Mouse (Mus musculus): Measurements from ENCODE around the gene Mfsd14a. TPM values are rescaled to one million over a fixed set of nuclear protein-coding genes. Genes with fewer than 3 reads are reported as not detected.

The Mfsd14a gene
- polyA plus RNA-seq, 1 experiment from 2014 or later = 84.1 TPM

- ChIA-PET CTCF (interaction anchor here (0.9 to 4.8 kb wide), 9 partner anchors 10 to 146 kb away, joined by 3 to 22 read pairs (median 3); partner anchors contain the start of genes Sass6 and Trmt13), POLR2A (no interaction called here)
- no peak for DNase-seq (ENCODE audit: low read depth, low spot score)
- in situ Hi-C loops (cut with MboI; ENCODE audit: low pct_unique_long_range_greater_than_20kb) = no loop called here
- no peaks in the 10 kb centered on the region for H3K27me3 ChIP-seq
- no peak for ATAC-seq
- no peak for TF ChIP-seq CTCF (IDR thresholded peaks at IDR 0.05)
Observed at GRCm38 (mm10) chr3:116604570-116604969, 57.9 kb downstream of the Mfsd14a start.

- ATAC-seq (no peak), DNase-seq (ENCODE audit: low read depth, low spot score) (no peak)
- no peaks in the 10 kb centered on the region for H3K27me3 ChIP-seq
- ChIA-PET CTCF (interaction anchor here (1.0 to 4.8 kb wide), 7 partner anchors 13 to 234 kb away, joined by 3 to 22 read pairs (median 4); partner anchors contain the start of gene Trmt13), POLR2A (no interaction called here)
- no peak for TF ChIP-seq CTCF (IDR thresholded peaks at IDR 0.05)
- in situ Hi-C loops (cut with MboI; ENCODE audit: low pct_unique_long_range_greater_than_20kb) = no loop called here
Observed at GRCm38 (mm10) chr3:116601781-116602180, 60.7 kb downstream of the Mfsd14a start.

GRCm38 (mm10) chr3:116601005-116601404 is 61.5 kb downstream of the Mfsd14a start:
- TF ChIP-seq CTCF (IDR thresholded peaks at IDR 0.05) = no peak
- ATAC-seq (no peak), DNase-seq (ENCODE audit: low read depth, low spot score) (no peak)
- in situ Hi-C loops (cut with MboI; ENCODE audit: low pct_unique_long_range_greater_than_20kb) = no loop called here
- ChIA-PET POLR2A (no interaction called here), CTCF (interaction anchor here (1.0 to 2.5 kb wide), 3 partner anchors 14 to 60 kb away, joined by 3 to 10 read pairs (median 4); partner anchors contain the start of gene Trmt13)
- no peaks in the 10 kb centered on the region for H3K27me3 ChIP-seq

GRCm38 (mm10) chr3:116599705-116600104 is 62.8 kb downstream of the Mfsd14a start:
- CTCF ChIA-PET = interaction anchor here (1.1 to 2.5 kb wide), 3 partner anchors 12 to 152 kb away, joined by 3 to 10 read pairs (median 5); partner anchors contain the start of gene Trmt13
- no peak for ATAC-seq
- no peak for DNase-seq (ENCODE audit: low read depth, low spot score)
- H3K27me3 ChIP-seq = no peaks in the 10 kb centered on the region
- in situ Hi-C loops (cut with MboI; ENCODE audit: low pct_unique_long_range_greater_than_20kb) = loop anchor here (5.0 to 10.0 kb wide), 2 partner anchors 148 to 235 kb away; no protein-coding TSS in a partner anchor
- no peak for TF ChIP-seq CTCF (IDR thresholded peaks at IDR 0.05)
- POLR2A ChIA-PET = interaction anchor here (0.9 kb wide), 1 partner anchor 12 kb away, joined by 3 read pairs; no protein-coding TSS in a partner anchor

GRCm38 (mm10) chr3:116595603-116595991 is 66.9 kb downstream of the Mfsd14a start:
- ATAC-seq (no peak), DNase-seq (ENCODE audit: low read depth, low spot score) (no peak)
- ChIA-PET POLR2A (no interaction called here), CTCF (interaction anchor here (1.0 to 1.6 kb wide), 4 partner anchors 9 to 264 kb away, joined by 3 to 4 read pairs (median 3); partner anchors contain the start of gene Trmt13)
- no peaks in the 10 kb centered on the region for H3K27me3 ChIP-seq
- no peak for TF ChIP-seq CTCF (IDR thresholded peaks at IDR 0.05)
- in situ Hi-C loops (cut with MboI; ENCODE audit: low pct_unique_long_range_greater_than_20kb) = loop anchor here (5.0 to 10.0 kb wide), 2 partner anchors 152 to 239 kb away; no protein-coding TSS in a partner anchor

- ATAC-seq = peak; percentile 92
- in situ Hi-C loops (cut with MboI; ENCODE audit: low pct_unique_long_range_greater_than_20kb) = loop anchor here (5.0 to 10.0 kb wide), 2 partner anchors 152 to 240 kb away; no protein-coding TSS in a partner anchor
- DNase-seq (ENCODE audit: low read depth, low spot score) = peak; percentile 99
- ChIA-PET CTCF (interaction anchor here (1.0 to 1.7 kb wide), 5 partner anchors 9 to 263 kb away, joined by 3 to 4 read pairs (median 3); partner anchors contain the start of gene Trmt13), POLR2A (interaction anchor here (0.6 to 1.8 kb wide), 6 partner anchors 11 to 171 kb away, joined by 3 to 6 read pairs (median 4); partner anchors contain the start of genes Cdc14a and Dbt)
- no peaks in the 10 kb centered on the region for H3K27me3 ChIP-seq
- TF ChIP-seq CTCF (IDR thresholded peaks at IDR 0.05) = no peak
Observed at GRCm38 (mm10) chr3:116594728-116595602, 67.5 kb downstream of the Mfsd14a start, which contains the start of gene Sass6. Gene Sass6 (plus strand): TSS chr3:116594982.

- ChIA-PET POLR2A (interaction anchor here (0.6 to 1.8 kb wide), 5 partner anchors 10 to 170 kb away, joined by 3 to 6 read pairs (median 4); partner anchors contain the start of genes Cdc14a and Dbt), CTCF (interaction anchor here (1.1 to 1.7 kb wide), 3 partner anchors 10 to 21 kb away, joined by 3 read pairs; partner anchors contain the start of gene Trmt13)
- peak; percentile 54 for ATAC-seq
- no peak for DNase-seq (ENCODE audit: low read depth, low spot score)
- no peaks in the 10 kb centered on the region for H3K27me3 ChIP-seq
- TF ChIP-seq CTCF (IDR thresholded peaks at IDR 0.05) = no peak
- in situ Hi-C loops (cut with MboI; ENCODE audit: low pct_unique_long_range_greater_than_20kb) = loop anchor here (10.0 kb wide), 1 partner anchor 241 kb away; no protein-coding TSS in a partner anchor
Observed at GRCm38 (mm10) chr3:116594076-116594727, 68.3 kb downstream of the Mfsd14a start.

GRCm38 (mm10) chr3:116582201-116582600 is 80.3 kb downstream of the Mfsd14a start:
- POLR2A ChIA-PET = no interaction called here
- CTCF ChIA-PET = interaction anchor here (0.9 to 1.5 kb wide), 4 partner anchors 19 to 250 kb away, joined by 3 to 5 read pairs (median 4); partner anchors contain the start of genes Dbt and Lrrc39
- in situ Hi-C loops (cut with MboI; ENCODE audit: low pct_unique_long_range_greater_than_20kb) = no loop called here
- ATAC-seq (no peak), DNase-seq (ENCODE audit: low read depth, low spot score) (no peak)
- no peaks in the 10 kb centered on the region for H3K27me3 ChIP-seq
- no peak for TF ChIP-seq CTCF (IDR thresholded peaks at IDR 0.05)

Other genes starting within 250 kb of the Mfsd14a start
- gene Cdc14a, start 238.6 kb downstream of the Mfsd14a start, polyA plus RNA-seq (2021) = 7.1 TPM
- 101 TPM for gene Rtca, start 154.5 kb downstream of the Mfsd14a start, polyA plus RNA-seq (2021)
- 60.5 TPM for gene Dbt, start 149.6 kb downstream of the Mfsd14a start, polyA plus RNA-seq (2021)
- gene Lrrc39, start 99.7 kb downstream of the Mfsd14a start, polyA plus RNA-seq (2021) = 0.26 TPM
- 11.7 TPM for gene Sass6, start 67.7 kb downstream of the Mfsd14a start, polyA plus RNA-seq (2021)
- gene Trmt13, start 48.1 kb downstream of the Mfsd14a start, polyA plus RNA-seq (2021) = 26.4 TPM
- 2.6 TPM for gene Gm43191, start 18.6 kb upstream of the Mfsd14a start, polyA plus RNA-seq (2021)
- 44.0 TPM for gene Slc35a3, start 50.2 kb upstream of the Mfsd14a start, polyA plus RNA-seq (2021)
- 44.8 TPM for gene Agl, start 145.5 kb upstream of the Mfsd14a start, polyA plus RNA-seq (2021)
- gene Frrs1, start 196.8 kb upstream of the Mfsd14a start, polyA plus RNA-seq (2021) = 40.5 TPM